Mouse (Mus musculus): ENCODE measurements around the gene Cemip. TPM values are rescaled to one million over a fixed set of nuclear protein-coding genes. Genes with fewer than 3 reads are reported as not detected.

The Cemip gene
- total and polyA plus RNA-seq, 3 experiments: under 0.01 TPM; not detected in 2

- Histone ChIP-seq H3K36me3 (replicated peaks in 1 of 2; ENCODE audit: control insufficient read depth in 1 of 2, insufficient read depth in 1 of 2, low read length in 1 of 2) (peaks cover 45 to 65% of the 10 kb centered on the region in 2 experiments), H3K9me3 (replicated peaks; ENCODE audit: low read length) (no peaks in the 10 kb centered on the region), H3K4me3 (replicated peaks in 1 of 3; ENCODE audit: low read depth in 2 of 3, low read length in 2 of 3, poor library complexity in 1 of 3) (no peak overlapping the region), H3K27ac (ENCODE audit: insufficient read depth, low read depth) (no peak overlapping the region), H3K27me3 (replicated peaks) (no peaks in the 10 kb centered on the region), H3K79me2 (replicated peaks; ENCODE audit: control insufficient read depth, extremely low read depth, insufficient read depth, poor library complexity, severe bottlenecking) (peaks cover 24% of the 10 kb centered on the region), H3K4me2 (ENCODE audit: insufficient read depth, low read depth, poor library complexity, severe bottlenecking) (no peak overlapping the region), H3K4me1 (ENCODE audit: control insufficient read depth in 1 of 2, insufficient read depth in 2 of 2) (peaks cover 0 to 30% of the 10 kb centered on the region in 2 experiments; a peak in 3 of 4 replicates), H3K9ac (ENCODE audit: insufficient read depth, low read depth) (no peak overlapping the region)
- no peak for TF ChIP-seq KAT2A (IDR thresholded peaks at IDR 0.05; ENCODE audit: insufficient replicate concordance, low read length)
- no peak for TF ChIP-seq USF1 (IDR thresholded peaks at IDR 0.05; ENCODE audit: low read depth, low read length)
- TF ChIP-seq CHD2 (IDR thresholded peaks at IDR 0.05; ENCODE audit: low read length): no peak
- no peak for TF ChIP-seq MYC (IDR thresholded peaks at IDR 0.05; ENCODE audit: low read depth, low read length)
- TF ChIP-seq UBTF (IDR thresholded peaks at IDR 0.05; ENCODE audit: low read depth, low read length): no peak
- TF ChIP-seq NELFE (IDR thresholded peaks at IDR 0.05; ENCODE audit: low read depth, low read length): no peak
- no peak for TF ChIP-seq EP300 (IDR thresholded peaks at IDR 0.05; ENCODE audit: low read length)
- no peak for TF ChIP-seq PAX5 (IDR thresholded peaks at IDR 0.05; ENCODE audit: low read length)
- TF ChIP-seq ETS1 (conservative IDR thresholded peaks at IDR 0.05; ENCODE audit: low read depth, low read length): no peak
- TF ChIP-seq HCFC1 (IDR thresholded peaks at IDR 0.05; ENCODE audit: low read depth, low read length): no peak
- TF ChIP-seq CHD1 (IDR thresholded peaks at IDR 0.05; ENCODE audit: low read depth, low read length): no peak
- TF ChIP-seq RAD21 (IDR thresholded peaks at IDR 0.05; ENCODE audit: low read depth, low read length): no peak
- no peak for TF ChIP-seq SIN3A (IDR thresholded peaks at IDR 0.05; ENCODE audit: low read length)
- DNase-seq (ENCODE audit: extremely low read depth): no peak
- dilution Hi-C loops (cut with MboI; ENCODE audit: extremely low pct_ligation_motif_present, extremely low pct_unique_long_range_greater_than_20kb, low sequenced_read_pairs) (no loop called here), in situ Hi-C loops (cut with MboI; ENCODE audit: low pct_ligation_motif_present, low pct_unique_long_range_greater_than_20kb, low sequenced_read_pairs) (loop anchor here (5.0 to 25.0 kb wide), 2 partner anchors 234 to 381 kb away; no protein-coding TSS in a partner anchor)
Observed at GRCm38 (mm10) chr7:83896077-83896740, 190.1 kb downstream of the Cemip start.

- no peak overlapping the region for H3K4me3 ChIP-seq (replicated peaks in 1 of 3; ENCODE audit: low read depth in 2 of 3, low read length in 2 of 3, poor library complexity in 1 of 3)
- dilution Hi-C loops (cut with MboI; ENCODE audit: extremely low pct_ligation_motif_present, extremely low pct_unique_long_range_greater_than_20kb, low sequenced_read_pairs) (no loop called here), in situ Hi-C loops (cut with MboI; ENCODE audit: low pct_ligation_motif_present, low pct_unique_long_range_greater_than_20kb, low sequenced_read_pairs) (loop anchor here (25.0 kb wide), 1 partner anchor 232 kb away; no protein-coding TSS in a partner anchor)
- no peak overlapping the region for H3K9ac ChIP-seq (ENCODE audit: insufficient read depth, low read depth)
- H3K4me1 ChIP-seq (ENCODE audit: control insufficient read depth in 1 of 2, insufficient read depth in 2 of 2): peaks cover 0 to 43% of the 10 kb centered on the region in 2 experiments; a peak in 3 of 4 replicates
- H3K9me3 ChIP-seq (replicated peaks; ENCODE audit: low read length): no peaks in the 10 kb centered on the region
- H3K4me2 ChIP-seq (ENCODE audit: insufficient read depth, low read depth, poor library complexity, severe bottlenecking): no peak overlapping the region
- H3K79me2 ChIP-seq (replicated peaks; ENCODE audit: control insufficient read depth, extremely low read depth, insufficient read depth, poor library complexity, severe bottlenecking): peaks cover 24% of the 10 kb centered on the region
- peaks cover 38 to 47% of the 10 kb centered on the region in 2 experiments for H3K36me3 ChIP-seq (replicated peaks in 1 of 2; ENCODE audit: control insufficient read depth in 1 of 2, insufficient read depth in 1 of 2, low read length in 1 of 2)
- no peaks in the 10 kb centered on the region for H3K27me3 ChIP-seq (replicated peaks)
- DNase-seq (ENCODE audit: extremely low read depth): no peak
- TF ChIP-seq MAFK (IDR thresholded peaks at IDR 0.05; ENCODE audit: insufficient replicate concordance, low read length): no peak
- TF ChIP-seq POLR2A (IDR thresholded peaks at IDR 0.05; ENCODE audit: low read depth, low read length): no peak
- no peak for TF ChIP-seq HCFC1 (IDR thresholded peaks at IDR 0.05; ENCODE audit: low read depth, low read length)
- no peak for TF ChIP-seq PAX5 (IDR thresholded peaks at IDR 0.05; ENCODE audit: low read length)
- no peak for TF ChIP-seq USF2 (conservative IDR thresholded peaks at IDR 0.05; ENCODE audit: low read depth, low read length)
- no peak for TF ChIP-seq JUND (conservative IDR thresholded peaks at IDR 0.05; ENCODE audit: low read depth, low read length)
- TF ChIP-seq RAD21 (IDR thresholded peaks at IDR 0.05; ENCODE audit: low read depth, low read length): no peak
- TF ChIP-seq MAX (IDR thresholded peaks at IDR 0.05; ENCODE audit: low read length): no peak
- TF ChIP-seq TBP (conservative IDR thresholded peaks at IDR 0.05; ENCODE audit: low read depth, low read length): no peak
- no peak for TF ChIP-seq JUN (IDR thresholded peaks at IDR 0.05; ENCODE audit: insufficient read depth, low read depth, low read length)
- TF ChIP-seq IRF4 (IDR thresholded peaks at IDR 0.05; ENCODE audit: low read depth, low read length): no peak
- no peak for TF ChIP-seq SIN3A (IDR thresholded peaks at IDR 0.05; ENCODE audit: low read length)
- TF ChIP-seq TCF12 (IDR thresholded peaks at IDR 0.05; ENCODE audit: low read depth, low read length): no peak
- TF ChIP-seq ZKSCAN1 (IDR thresholded peaks at IDR 0.05; ENCODE audit: borderline replicate concordance, low read depth, low read length): no peak
- TF ChIP-seq BHLHE40 (IDR thresholded peaks at IDR 0.05; ENCODE audit: low read depth, low read length): no peak
- TF ChIP-seq CHD2 (IDR thresholded peaks at IDR 0.05; ENCODE audit: low read length): no peak
- no peak for TF ChIP-seq GABPA (IDR thresholded peaks at IDR 0.05; ENCODE audit: insufficient replicate concordance, low read depth, low read length)
- H3K27ac ChIP-seq (ENCODE audit: insufficient read depth, low read depth): no peak overlapping the region
Observed at GRCm38 (mm10) chr7:83894348-83894747, 192.0 kb downstream of the Cemip start.

Measured in CH12.LX (cell line).